Mouse (Mus musculus): ENCODE measurements around the gene Gpr35.

The Gpr35 gene

DNA sequence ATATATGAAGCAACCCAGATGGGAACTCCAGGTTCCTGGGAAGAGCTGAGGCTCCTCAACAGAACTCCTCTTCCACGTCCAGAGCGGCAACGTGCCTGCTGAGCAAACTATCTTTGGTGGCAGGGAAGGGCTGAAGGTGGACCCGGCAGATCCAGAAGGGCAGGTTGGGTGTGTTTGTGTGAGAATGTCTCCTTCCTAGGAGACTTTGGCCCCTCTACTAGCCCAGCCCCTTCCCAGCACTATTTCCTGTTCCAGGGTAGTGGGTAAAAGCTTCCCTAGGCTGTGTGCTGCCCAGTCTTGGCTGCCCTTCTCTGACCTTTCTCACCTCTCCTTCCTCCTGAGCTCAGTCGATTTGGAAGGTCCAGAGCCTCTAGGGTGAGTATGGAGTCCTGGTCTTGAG, at the start of gene Gpr35:
Gpr35 (plus strand) TSS at position 259 of the 400 bp plus-strand sequence.
- DNase-seq (ENCODE audit: low spot score) = no peak

GRCm38 (mm10) chr1:92902786-92903185, 47.9 kb upstream of the Gpr35 start, which contains the start of gene Ankmy1:
Gene Ankmy1, minus strand, starts transcription at chr1:92902906.
- DNase-seq (ENCODE audit: low spot score) = no peak

GRCm38 (mm10) chr1:92903627-92904026, 47.0 kb upstream of the Gpr35 start:
- DNase-seq (ENCODE audit: low spot score) = no peak

DNA sequence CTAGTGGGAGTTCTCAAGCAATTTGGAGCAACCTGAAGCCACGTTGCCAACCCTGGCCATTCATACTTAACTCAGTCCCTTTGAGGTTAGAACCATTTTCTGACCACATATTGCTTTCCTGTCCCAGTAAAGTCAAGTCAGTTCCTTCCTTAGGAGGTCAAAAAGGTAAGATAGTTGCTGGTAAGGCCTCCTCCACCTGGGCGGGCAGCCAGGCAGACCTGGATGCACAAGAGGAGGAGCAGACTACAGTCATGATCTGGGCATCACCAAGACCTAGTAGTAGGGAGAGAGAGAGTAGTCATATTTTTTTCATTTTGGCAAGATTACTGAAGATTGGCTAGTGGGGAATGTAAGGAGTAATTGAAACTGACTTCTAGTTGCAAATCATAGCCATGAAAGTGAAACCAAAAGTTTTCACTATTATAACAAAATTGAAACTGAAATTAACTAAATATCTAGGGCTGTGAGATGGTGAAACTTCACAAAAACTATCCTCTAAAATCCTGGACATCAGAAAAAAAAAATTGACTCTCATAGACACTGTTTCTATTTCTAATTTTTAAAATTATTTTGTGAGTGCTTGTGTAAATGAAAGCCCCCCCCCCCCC, 44.9 kb upstream of the Gpr35 start:
- DNase-seq (ENCODE audit: low spot score) = no peak

DNA sequence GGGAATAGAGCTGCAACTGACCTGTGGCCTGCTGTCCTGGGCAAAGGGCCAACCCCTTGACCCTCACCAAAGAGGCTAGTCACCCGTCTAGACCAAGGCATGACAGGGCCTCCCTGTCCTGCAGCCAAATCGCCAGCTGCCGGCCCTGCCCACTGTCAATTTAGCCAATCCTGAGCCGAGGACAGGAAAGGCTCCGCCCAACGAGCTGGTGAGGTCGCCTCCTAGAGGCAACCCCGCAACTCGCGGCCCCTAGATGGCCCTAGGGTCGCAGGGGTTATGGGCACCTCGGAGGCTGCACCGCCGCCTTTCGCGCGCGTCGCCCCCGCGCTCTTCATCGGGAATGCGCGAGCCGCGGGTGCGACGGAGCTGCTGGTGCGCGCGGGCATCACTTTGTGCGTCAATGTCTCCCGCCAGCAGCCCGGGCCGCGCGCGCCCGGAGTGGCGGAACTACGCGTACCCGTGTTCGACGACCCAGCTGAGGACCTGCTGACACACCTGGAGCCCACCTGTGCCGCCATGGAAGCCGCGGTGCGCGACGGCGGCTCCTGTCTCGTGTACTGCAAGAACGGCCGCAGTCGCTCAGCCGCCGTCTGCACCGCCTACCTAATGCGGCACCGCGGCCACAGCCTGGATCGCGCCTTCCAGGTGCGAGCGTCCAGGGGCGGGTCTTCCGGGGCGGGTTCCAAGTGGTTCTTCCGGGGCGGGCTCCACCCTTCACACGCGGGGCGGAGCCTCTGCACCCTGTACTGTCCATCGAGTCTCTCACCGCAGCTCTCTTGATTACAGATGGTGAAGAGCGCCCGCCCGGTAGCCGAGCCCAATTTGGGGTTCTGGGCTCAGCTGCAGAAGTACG, 43.7 kb upstream of the Gpr35 start, which contains the start of gene Dusp28:
Dusp28 (plus strand) TSS at position 203 of the 853 bp plus-strand sequence.
- DNase-seq (ENCODE audit: low spot score) = peak; percentile 80

DNA sequence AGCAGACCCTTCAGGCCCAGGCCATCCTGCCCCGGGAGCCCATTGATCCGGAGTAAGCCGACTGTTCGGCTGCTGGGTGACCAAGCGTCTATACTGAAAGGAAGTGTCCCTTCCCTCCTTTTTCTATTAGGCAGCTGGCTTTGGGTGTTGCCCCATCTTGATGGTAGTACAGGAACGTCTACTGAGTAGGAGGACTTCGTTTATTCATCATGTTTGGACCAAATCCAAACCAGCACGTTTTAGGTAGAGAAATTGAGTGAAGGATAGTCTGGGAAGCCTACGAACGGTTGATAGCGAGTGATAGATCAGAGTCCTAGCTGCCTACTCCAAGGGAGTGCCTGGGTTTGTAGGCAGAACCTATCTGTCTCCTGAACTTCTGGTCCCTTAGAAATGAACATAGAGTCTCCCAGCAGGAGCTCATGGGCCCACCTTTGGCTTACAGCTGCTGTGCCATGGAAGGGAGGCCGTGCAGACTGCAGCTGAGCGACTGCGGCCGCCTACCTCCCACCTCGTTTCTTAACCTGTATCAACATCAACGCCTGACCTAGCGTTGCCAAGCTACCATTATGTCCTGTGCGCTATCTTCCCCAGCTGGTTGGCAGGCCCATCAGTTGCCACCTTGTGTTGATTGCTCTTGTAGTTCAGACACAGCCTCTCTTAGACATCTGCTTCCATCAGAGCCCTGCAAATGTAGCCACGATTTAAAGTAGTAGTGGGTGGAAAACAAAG, 42.9 kb upstream of the Gpr35 start:
- no peak for DNase-seq (ENCODE audit: low spot score)

- DNase-seq (ENCODE audit: low spot score) = no peak
Observed at GRCm38 (mm10) chr1:92908664-92909063, 42.0 kb upstream of the Gpr35 start.

GRCm38 (mm10) chr1:92909068-92909467, 41.6 kb upstream of the Gpr35 start:
- DNase-seq (ENCODE audit: low spot score) = no peak

- peak; percentile 68 for DNase-seq (ENCODE audit: low spot score)
Observed at GRCm38 (mm10) chr1:92910239-92910885, 40.3 kb upstream of the Gpr35 start, which contains the start of gene Rnpepl1. Gene Rnpepl1, plus strand, starts transcription at chr1:92910783.

DNA sequence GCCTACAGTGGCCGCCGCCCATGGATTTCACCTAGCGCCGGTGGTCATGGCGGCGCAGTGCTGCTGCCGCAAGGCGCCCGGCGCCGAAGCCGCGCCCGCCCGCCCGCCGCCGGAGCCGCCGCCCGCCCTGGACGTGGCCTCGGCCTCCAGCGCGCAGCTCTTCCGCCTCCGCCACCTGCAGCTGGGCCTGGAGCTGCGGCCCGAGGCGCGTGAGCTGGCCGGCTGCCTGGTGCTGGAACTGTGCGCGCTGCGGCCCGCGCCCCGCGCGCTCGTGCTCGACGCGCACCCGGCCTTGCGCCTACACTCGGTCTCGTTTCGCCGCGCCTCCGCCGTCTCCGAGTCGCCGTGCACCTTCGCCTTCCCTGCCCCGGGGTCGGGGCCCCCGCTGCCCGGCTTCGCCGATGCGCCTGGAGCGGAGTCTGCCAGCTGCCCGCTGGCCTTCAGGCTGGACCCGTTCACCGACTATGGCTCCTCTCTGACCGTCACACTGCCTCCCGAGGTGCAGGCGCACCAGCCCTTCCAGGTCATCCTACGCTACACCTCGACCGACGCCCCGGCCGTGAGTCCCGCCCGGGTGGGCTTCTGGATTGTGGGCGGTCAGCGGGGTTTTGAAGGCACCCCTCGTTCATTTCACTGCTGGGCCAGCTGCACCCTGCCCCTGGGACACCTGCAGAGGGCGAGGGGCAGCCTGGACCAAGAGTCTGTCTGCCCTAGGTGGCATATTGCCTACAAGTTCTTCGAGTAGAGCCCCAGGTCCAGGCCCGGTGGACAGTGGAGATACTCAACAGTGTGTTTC, 39.5 kb upstream of the Gpr35 start:
- DNase-seq (ENCODE audit: low spot score) = peak; percentile 40

- DNase-seq (ENCODE audit: low spot score) = no peak
Observed at GRCm38 (mm10) chr1:92911721-92912138, 38.9 kb upstream of the Gpr35 start.

DNA sequence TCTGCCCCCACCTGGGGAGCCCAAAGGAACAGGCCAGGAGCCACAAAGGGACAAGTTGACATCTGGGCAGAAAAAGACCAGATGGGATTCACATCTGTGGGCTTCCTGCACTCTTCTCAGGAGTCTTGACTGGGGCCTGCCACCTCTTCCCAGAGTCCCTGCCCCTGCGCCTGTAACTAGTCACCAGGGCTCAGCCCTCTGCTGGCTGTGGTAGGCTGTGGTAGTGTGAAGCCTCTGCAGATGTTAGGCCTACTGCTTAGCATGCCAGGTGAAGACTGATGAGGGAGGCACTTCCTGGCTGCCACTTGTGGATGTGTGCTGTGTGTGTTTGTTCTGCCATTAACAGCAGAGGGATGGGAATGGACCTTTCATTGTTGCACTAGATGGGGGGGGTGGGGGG, 38.4 kb upstream of the Gpr35 start:
- no peak for DNase-seq (ENCODE audit: low spot score)

DNA sequence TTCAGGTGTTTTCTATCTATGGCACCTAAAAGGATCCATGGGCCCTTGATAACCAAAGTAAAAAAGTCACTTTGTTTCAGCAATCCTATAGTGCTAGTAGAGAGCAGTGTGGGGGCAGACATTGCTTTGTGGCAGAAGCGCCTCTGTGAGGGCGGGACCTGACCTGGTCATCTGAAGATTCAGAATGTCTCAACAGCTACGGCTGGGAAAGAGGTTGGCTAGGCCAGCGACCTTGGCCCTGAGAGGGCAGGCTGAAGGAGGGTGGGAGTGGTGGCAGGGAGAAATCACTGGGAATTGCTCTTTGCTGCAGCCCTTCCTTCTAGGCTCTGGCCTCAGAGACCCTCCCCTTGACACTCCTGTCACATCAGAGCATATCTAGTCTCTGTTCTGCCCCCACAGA, 36.4 kb upstream of the Gpr35 start:
- no peak for DNase-seq (ENCODE audit: low spot score)

DNA sequence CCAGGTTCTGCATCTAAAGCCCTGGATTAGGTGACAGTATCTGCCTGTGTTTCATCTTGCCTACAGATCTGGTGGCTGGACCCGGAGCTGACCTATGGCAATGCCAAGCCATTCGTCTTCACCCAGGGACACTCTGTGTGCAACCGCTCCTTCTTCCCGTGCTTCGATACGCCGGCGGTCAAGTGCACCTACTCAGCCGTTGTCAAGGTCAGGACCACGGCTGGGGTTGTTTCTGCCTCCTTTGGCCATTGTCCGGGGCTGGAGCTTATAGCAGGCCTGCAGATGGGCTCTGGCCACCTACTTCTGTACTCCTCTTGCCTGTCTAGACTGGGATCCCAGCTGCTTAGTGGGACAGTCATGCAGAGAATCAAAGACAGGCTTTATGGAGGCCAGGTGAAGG, 35.7 kb upstream of the Gpr35 start:
- DNase-seq (ENCODE audit: low spot score) = no peak

DNA sequence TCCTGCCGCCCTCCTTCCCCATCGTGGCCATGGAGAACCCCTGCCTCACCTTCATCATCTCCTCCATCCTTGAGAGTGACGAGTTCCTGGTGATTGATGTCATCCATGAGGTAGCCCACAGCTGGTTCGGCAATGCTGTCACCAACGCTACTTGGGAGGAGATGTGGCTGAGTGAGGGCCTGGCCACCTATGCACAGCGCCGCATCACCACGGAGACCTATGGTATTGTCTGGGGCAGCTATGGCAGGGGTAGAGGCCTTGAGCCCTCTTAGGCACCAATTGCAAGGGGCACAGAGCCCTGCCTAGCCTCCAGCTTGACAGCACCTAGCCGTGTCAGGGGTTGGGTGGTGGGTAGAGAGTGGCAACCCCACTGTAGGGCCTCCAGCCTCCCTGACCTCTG, 33.9 kb upstream of the Gpr35 start:
- no peak for DNase-seq (ENCODE audit: low spot score)

- DNase-seq (ENCODE audit: low spot score) = no peak
Observed at GRCm38 (mm10) chr1:92919151-92919550, 31.5 kb upstream of the Gpr35 start.

GRCm38 (mm10) chr1:92919775-92920174, 30.9 kb upstream of the Gpr35 start:
- no peak for DNase-seq (ENCODE audit: low spot score)

- no peak for DNase-seq (ENCODE audit: low spot score)
Observed at GRCm38 (mm10) chr1:92920474-92921200, 30.0 kb upstream of the Gpr35 start.

DNA sequence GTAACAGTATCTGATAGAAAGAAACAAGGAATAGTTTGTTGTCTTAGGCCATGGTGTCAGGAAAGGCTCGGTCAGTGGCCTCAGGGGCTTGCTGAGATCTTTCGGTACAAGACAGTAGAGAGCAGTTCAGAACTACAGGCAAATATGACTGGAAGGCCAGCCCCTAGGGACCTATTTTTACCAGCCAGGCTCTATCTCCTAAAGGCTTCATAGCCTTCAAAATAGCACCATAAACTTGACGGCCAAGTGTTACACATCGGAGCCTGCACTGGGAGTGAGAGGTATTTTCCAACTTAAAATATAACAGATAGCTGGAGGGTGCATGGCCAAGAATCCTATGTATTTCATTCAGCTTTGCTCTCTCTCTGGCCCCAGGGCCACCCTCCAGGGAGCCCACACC, 29.2 kb upstream of the Gpr35 start:
- no peak for DNase-seq (ENCODE audit: low spot score)

- no peak for DNase-seq (ENCODE audit: low spot score)
Observed at GRCm38 (mm10) chr1:92930171-92930706, 20.4 kb upstream of the Gpr35 start.
